In the genomic region with DNA sequence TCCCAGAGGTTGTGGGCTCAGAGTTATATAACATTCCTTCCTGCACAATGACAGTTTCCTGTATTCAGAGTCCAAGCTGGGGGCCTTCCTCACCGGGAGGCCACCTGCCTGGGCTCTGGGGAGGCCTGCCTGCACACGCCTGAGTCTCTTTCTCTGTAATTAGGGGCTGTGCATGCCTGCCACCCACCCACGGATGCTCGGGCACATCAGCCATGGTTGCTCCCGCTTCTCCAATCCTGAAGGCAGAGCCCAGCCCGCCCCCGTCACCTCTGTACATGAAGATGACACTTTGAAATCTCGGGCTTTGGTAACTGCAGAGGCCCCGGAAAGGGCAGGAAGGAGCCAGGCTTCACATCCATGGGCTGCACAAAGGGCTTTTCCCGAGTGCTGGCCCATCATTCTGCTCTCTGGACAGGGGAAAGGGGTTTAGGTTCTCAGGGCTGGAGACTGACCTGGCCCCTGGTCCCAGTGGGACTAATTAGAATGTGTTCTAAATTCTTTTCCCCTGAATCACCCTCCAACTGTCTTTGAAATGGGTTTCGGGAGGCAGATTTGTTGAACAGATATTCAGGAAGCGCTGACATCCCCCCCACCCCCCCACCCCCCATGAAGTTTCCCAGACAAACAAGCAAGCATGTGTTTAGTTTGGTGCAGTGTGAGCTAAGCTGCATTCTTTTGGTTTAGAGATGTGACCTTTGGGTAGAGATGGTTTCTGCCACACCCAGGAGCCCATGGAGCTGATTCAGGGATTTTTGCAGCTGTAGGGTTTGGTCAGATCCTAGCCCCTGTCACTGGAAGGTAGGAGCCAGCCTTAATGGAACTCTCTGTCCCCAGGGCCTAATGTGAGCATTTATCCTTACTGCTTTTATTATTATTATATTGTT, we compare ENCODE assay signal across 12 mouse cellular contexts. TPM values are rescaled to one million over a fixed set of nuclear protein-coding genes. Genes with fewer than 3 reads are reported as not detected.
DNase-seq lines count a peak whose midpoint lies in the region; ATAC-seq and TF ChIP-seq lines count a peak whose summit lies in the region.
"Had no signal": no experiment of that assay in that cellular context is flagged by ENCODE, and none has a peak within 500 bp of the region (broad histone marks: within the 10 kb centered on the region; RNA-seq: fewer than 3 reads in every experiment).

No protein-coding gene starts in this region.

- no peaks in the 10 kb centered on the region for H3K27me3 ChIP-seq in kidney, postnatal 0 days (ENCODE audit: insufficient read depth, low read length)
- H3K27me3 ChIP-seq in limb, embryonic 14.5 days (ENCODE audit: control insufficient read depth, insufficient read depth, low read length) = no peaks in the 10 kb centered on the region
- H3K27me3 ChIP-seq: liver, embryonic 13.5 days had no signal

- DNase-seq in embryo, embryonic 10 days (ENCODE audit: low spot score) = peak; percentile 40
- no peak for DNase-seq in embryo, embryonic 10.5 days (ENCODE audit: low spot score)
- DNase-seq in kidney, postnatal 0 days (ENCODE audit: low spot score) = no peak
- no peak for DNase-seq in kidney, adult 8-10 months
- DNase-seq in limb, embryonic 14.5 days (ENCODE audit: low spot score) = no peak
- DNase-seq in left cerebral cortex, postnatal 25 days (ENCODE audit: low spot score in 2 of 2) = no peak
- no peak for DNase-seq in layer of hippocampus, adult 2 months (ENCODE audit: low spot score in 2 of 2)
- DNase-seq: cerebellum, postnatal 14 days; liver, embryonic 13.5 days; lung, postnatal 14 days; thymus, postnatal 25 days had no signal

- TF ChIP-seq POLR2A in cortical plate, adult 2 months (IDR thresholded peaks at IDR 0.05; ENCODE audit: extremely low read depth, insufficient read depth, low read length) = no peak
- no peak for TF ChIP-seq POLR2A in limb, embryonic 14.5 days (IDR thresholded peaks at IDR 0.05; ENCODE audit: borderline replicate concordance, extremely low read depth, insufficient read depth, insufficient read length)

- TF ChIP-seq CTCF in kidney, postnatal 0 days (IDR thresholded peaks at IDR 0.05; ENCODE audit: low read depth) = no peak
- TF ChIP-seq CTCF in cortical plate, adult 2 months (IDR thresholded peaks at IDR 0.05; ENCODE audit: extremely low read depth, insufficient read depth, low read length) = no peak
- no peak for TF ChIP-seq CTCF in layer of hippocampus, adult 2 months (conservative IDR thresholded peaks at IDR 0.05)

- WGBS in kidney, postnatal 0 days = 28% methylated on average over 12 of the region's 12 CpGs
- 33% methylated on average over 12 of the region's 12 CpGs for WGBS in limb, embryonic 14.5 days

- no peak overlapping the region for H3K4me2 ChIP-seq in kidney, postnatal 0 days (ENCODE audit: low read length)
- no peak overlapping the region for H3K4me2 ChIP-seq in limb, embryonic 14.5 days (replicated peaks; ENCODE audit: low read depth, low read length, severe bottlenecking)
- H3K4me2 ChIP-seq: liver, embryonic 13.5 days had no signal

- H3K9ac ChIP-seq in kidney, postnatal 0 days (ENCODE audit: low read depth, low read length) = 0 out of 2 replicates have a peak overlapping the region, but pooled peaks have one; percentile 8
- no peak overlapping the region for H3K9ac ChIP-seq in limb, embryonic 14.5 days (ENCODE audit: low read depth, low read length, severe bottlenecking)
- H3K9ac ChIP-seq: liver, embryonic 13.5 days had no signal

- ATAC-seq in kidney, postnatal 0 days (replicated peaks; ENCODE audit: low FRiP score, low read depth) = no peak
- peak; percentile 31 for ATAC-seq in limb, embryonic 14.5 days (ENCODE audit: low FRiP score, low read depth)

- no peaks in the 10 kb centered on the region for H3K9me3 ChIP-seq in kidney, postnatal 0 days (replicated peaks; ENCODE audit: low read length)
- H3K9me3 ChIP-seq in limb, embryonic 14.5 days (ENCODE audit: control insufficient read depth, low read length) = no peaks in the 10 kb centered on the region
- H3K9me3 ChIP-seq: liver, embryonic 13.5 days had no signal

- H3K36me3 ChIP-seq in kidney, postnatal 0 days (ENCODE audit: insufficient read depth, low read length) = no peaks in the 10 kb centered on the region
- H3K36me3 ChIP-seq in limb, embryonic 14.5 days (ENCODE audit: control insufficient read depth, insufficient read depth, low read length) = no peaks in the 10 kb centered on the region
- H3K36me3 ChIP-seq: liver, embryonic 13.5 days had no signal

- H3K4me1 ChIP-seq in kidney, postnatal 0 days (replicated peaks; ENCODE audit: insufficient read depth, low read length) = no peaks in the 10 kb centered on the region
- peaks cover 2% of the 10 kb centered on the region; the same call in 1 of the 2 replicates for H3K4me1 ChIP-seq in cortical plate, adult 2 months (ENCODE audit: control insufficient read depth, insufficient read depth, low read length)
- H3K4me1 ChIP-seq in limb, embryonic 14.5 days (ENCODE audit: control insufficient read depth, insufficient read depth, low read length) = peaks cover 8% of the 10 kb centered on the region
- H3K4me1 ChIP-seq: liver, embryonic 13.5 days had no signal

- H3K27ac ChIP-seq in kidney, postnatal 0 days = no peak overlapping the region
- H3K27ac ChIP-seq in cortical plate, adult 2 months (ENCODE audit: insufficient read depth, low read length) = peak overlapping the region; percentile 2; the same call in 1 of the 2 replicates
- no peak overlapping the region; the same call in 1 of the 2 replicates for H3K27ac ChIP-seq in limb, embryonic 14.5 days (replicated peaks; ENCODE audit: low read depth, low read length)
- H3K27ac ChIP-seq in layer of hippocampus, adult 2 months = no peak overlapping the region; the same call in 1 of the 2 replicates
- H3K27ac ChIP-seq: liver, embryonic 13.5 days had no signal

- intact Hi-C loops in left cerebral cortex, postnatal 25 days (cut with DNase I) = loop anchor here (2.0 to 5.0 kb wide), 2 partner anchors 97 to 631 kb away; no protein-coding TSS in a partner anchor

- H3K4me3 ChIP-seq in kidney, postnatal 0 days (replicated peaks; ENCODE audit: low read depth, low read length) = no peak overlapping the region
- H3K4me3 ChIP-seq in cortical plate, adult 2 months (ENCODE audit: insufficient read depth, low read length) = no peak overlapping the region
- H3K4me3 ChIP-seq in limb, embryonic 14.5 days (replicated peaks; ENCODE audit: low read length) = no peak overlapping the region
- H3K4me3 ChIP-seq in layer of hippocampus, adult 2 months = no peak overlapping the region
- H3K4me3 ChIP-seq: liver, embryonic 13.5 days had no signal

RNA-seq across cellular contexts. Expression of a gene that starts 12.5 kb away (rescaled TPM):
- polyA plus RNA-seq in kidney, postnatal 0 days (2015; fragmentation: Nextera tagmentation; extraction: Ambion mirVana) = 16.2 and 16.4 TPM in 2 replicates
- 45.8 and 60.3 TPM in 2 replicates for polyA plus RNA-seq in cortical plate, adult 2 months (2012; rRNA removed)
- polyA plus RNA-seq in limb, embryonic 14.5 days (2012; rRNA removed) = 31.3 and 43.4 TPM in 2 replicates
- 12.7 and 14.0 TPM in 2 replicates for polyA plus RNA-seq in limb, embryonic 14.5 days (2014; fragmentation: Nextera tagmentation; extraction: Ambion mirVana)
- total RNA-seq in left cerebral cortex, postnatal 25 days (2021) = 100 to 1,000 TPM in 1 of 2 experiments, 10 to 100 TPM in 1; 86.1 to 104 TPM
- total RNA-seq in layer of hippocampus, adult 2 months (2021) = 10 to 100 TPM; 41.1 to 42.9 TPM
